8 mouse cellular contexts compared by ENCODE assay signal in the genomic region with DNA sequence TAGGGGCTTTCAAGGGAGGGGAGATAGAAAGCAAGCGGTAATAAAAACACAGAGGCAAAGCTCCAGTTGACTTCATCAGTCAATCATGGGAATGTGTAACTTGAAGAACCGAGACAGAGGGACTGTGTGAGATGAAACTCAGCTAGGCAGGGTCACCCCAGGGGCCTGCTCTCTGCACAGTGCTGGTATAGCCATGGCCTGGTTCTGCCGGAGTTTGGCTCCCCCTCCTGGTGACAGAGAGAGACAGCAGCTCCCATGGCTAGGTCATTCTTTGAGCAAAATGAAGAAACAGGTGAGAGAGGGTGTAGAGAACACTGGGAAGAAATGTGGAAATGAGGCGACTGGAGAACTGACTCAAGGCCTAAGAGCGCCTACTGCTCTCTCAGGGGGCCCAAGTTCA. TPM values are rescaled to one million over a fixed set of nuclear protein-coding genes. Genes with fewer than 3 reads are reported as not detected.
A peak's percentile ranks its signal among the peaks of the same experiment; 100 is the strongest.
DNase-seq lines count a peak whose midpoint lies in the region; ATAC-seq and TF ChIP-seq lines count a peak whose summit lies in the region.

No protein-coding gene starts in this region.

- no peaks in the 10 kb centered on the region for H3K9me3 ChIP-seq in G1E (replicated peaks)
- H3K9me3 ChIP-seq in intestine, embryonic 15.5 days: no peaks in the 10 kb centered on the region
- H3K9me3 ChIP-seq in liver, embryonic 14.5 days (ENCODE audit: control insufficient read depth, low read length): no peaks in the 10 kb centered on the region

- peak; percentile 82 for TF ChIP-seq CTCF in G1E (IDR thresholded peaks at IDR 0.05; ENCODE audit: low read depth, low read length)
- peak; percentile 88 for TF ChIP-seq CTCF in gastrocnemius, adult 2 months (IDR thresholded peaks at IDR 0.05)
- peak; percentile 92 for TF ChIP-seq CTCF in liver, embryonic 14.5 days (IDR thresholded peaks at IDR 0.05; ENCODE audit: low read depth)
- peak; percentile 83; the same call in 1 of the 2 replicates for TF ChIP-seq CTCF in testis, adult 2 months (IDR thresholded peaks at IDR 0.05; ENCODE audit: control insufficient read depth, insufficient read depth, insufficient replicate concordance, low read depth, low read length)

- DNase-seq in 3T3-L1 (ENCODE audit: low read depth, low spot score) (peak; percentile 68), G1E (ENCODE audit: low spot score) (peak; percentile 52)
- DNase-seq in cerebellum, adult 9-10 months: peak; percentile 73
- peak; percentile 62 for DNase-seq in gastrocnemius, adult 2 months
- no peak for DNase-seq in liver, embryonic 14.5 days (ENCODE audit: low read depth in 3 of 3, low spot score in 3 of 3)
- peak; percentile 64 for DNase-seq in neural tube, embryonic 10.5 days (ENCODE audit: extremely low spot score, low spot score)

- H3K36me3 ChIP-seq in G1E (replicated peaks): peaks cover 16% of the 10 kb centered on the region
- H3K36me3 ChIP-seq in intestine, embryonic 15.5 days: peaks cover 10% of the 10 kb centered on the region
- H3K36me3 ChIP-seq in liver, embryonic 14.5 days (replicated peaks; ENCODE audit: control insufficient read depth, insufficient read depth, low read depth): no peaks in the 10 kb centered on the region
- H3K36me3 ChIP-seq in testis, adult 2 months (ENCODE audit: control insufficient read depth, insufficient read depth, low read length): no peaks in the 10 kb centered on the region

- no peak for TF ChIP-seq POLR2A in testis, adult 2 months (IDR thresholded peaks at IDR 0.05; ENCODE audit: control insufficient read depth, low read depth, low read length)

- intact Hi-C loops in gastrocnemius, adult 2 months (cut with DNase I): no loop called here

- H3K27me3 ChIP-seq in G1E (ENCODE audit: insufficient read depth, low read length): peaks cover 5% of the 10 kb centered on the region
- no peaks in the 10 kb centered on the region for H3K27me3 ChIP-seq in intestine, embryonic 15.5 days (replicated peaks)
- no peaks in the 10 kb centered on the region for H3K27me3 ChIP-seq in liver, embryonic 14.5 days (ENCODE audit: control insufficient read depth, insufficient read depth, low read length)
- H3K27me3 ChIP-seq in testis, adult 2 months (ENCODE audit: control insufficient read depth, insufficient read depth, low read length): no peaks in the 10 kb centered on the region

- no peak overlapping the region for H3K4me2 ChIP-seq in intestine, embryonic 15.5 days (replicated peaks)
- no peak overlapping the region for H3K4me2 ChIP-seq in liver, embryonic 14.5 days (ENCODE audit: low read depth)

- ATAC-seq in G1E (ENCODE audit: extremely low read depth, insufficient number of reproducible peaks, low FRiP score, poor library complexity, severe bottlenecking): peak; percentile 51; the same call in 1 of the 2 replicates
- peak; percentile 66 for ATAC-seq in intestine, embryonic 15.5 days
- peak; percentile 46; the same call in 1 of the 2 replicates for ATAC-seq in liver, embryonic 14.5 days (ENCODE audit: insufficient read depth)

- H3K4me3 ChIP-seq in G1E (ENCODE audit: low read depth, low read length): no peak overlapping the region
- H3K4me3 ChIP-seq in gastrocnemius, adult 2 months: no peak overlapping the region
- H3K4me3 ChIP-seq in intestine, embryonic 15.5 days (replicated peaks): no peak overlapping the region
- H3K4me3 ChIP-seq in liver, embryonic 14.5 days (ENCODE audit: insufficient read depth in 1 of 2, low read depth in 2 of 2, low read length in 2 of 2): no peak overlapping the region
- no peak overlapping the region for H3K4me3 ChIP-seq in testis, adult 2 months (ENCODE audit: control insufficient read depth, low read depth, low read length)

- no peak overlapping the region for H3K9ac ChIP-seq in intestine, embryonic 15.5 days
- H3K9ac ChIP-seq in liver, embryonic 14.5 days (replicated peaks): no peak overlapping the region

- no peak overlapping the region for H3K27ac ChIP-seq in gastrocnemius, adult 2 months
- no peak overlapping the region for H3K27ac ChIP-seq in intestine, embryonic 15.5 days
- no peak overlapping the region for H3K27ac ChIP-seq in liver, embryonic 14.5 days
- H3K27ac ChIP-seq in testis, adult 2 months (ENCODE audit: control insufficient read depth, insufficient read depth, low read depth, low read length): no peak overlapping the region

- 18% methylated on average over 5 of the region's 5 CpGs for WGBS in intestine, embryonic 15.5 days
- 13% methylated on average over 5 of the region's 5 CpGs for WGBS in liver, embryonic 14.5 days (ENCODE audit: insufficient replicate concordance)

- no peak for TF ChIP-seq EP300 in liver, embryonic 14.5 days (IDR thresholded peaks at IDR 0.05; ENCODE audit: low read depth)

- no peaks in the 10 kb centered on the region for H3K4me1 ChIP-seq in G1E (ENCODE audit: insufficient read depth, low read depth, low read length)
- no peaks in the 10 kb centered on the region for H3K4me1 ChIP-seq in intestine, embryonic 15.5 days (replicated peaks)
- H3K4me1 ChIP-seq in liver, embryonic 14.5 days (replicated peaks; ENCODE audit: control insufficient read depth in 2 of 2, insufficient read depth in 2 of 2, low read length in 1 of 2): no peaks in the 10 kb centered on the region
- peaks cover 13% of the 10 kb centered on the region for H3K4me1 ChIP-seq in testis, adult 2 months (ENCODE audit: control insufficient read depth, insufficient read depth, low read length)

RNA-seq across cellular contexts. Expression of gene Galp, which starts 2.8 kb away (rescaled TPM):
- total RNA-seq in G1E (2014; fragmentation: Nextera tagmentation) (not detected in 2 replicates), G1E (2017) (not detected in 2 replicates)
- not detected in 2 replicates for polyA plus RNA-seq in G1E (2012)
- total RNA-seq in gastrocnemius, adult 2 months (2021): not detected
- not detected in 2 replicates for polyA plus RNA-seq in intestine, embryonic 15.5 days (2015; fragmentation: Nextera tagmentation; extraction: Ambion mirVana)
- not detected in 2 replicates for polyA plus RNA-seq in liver, embryonic 14.5 days (2012; rRNA removed)
- polyA plus RNA-seq in liver, embryonic 14.5 days (2014; fragmentation: Nextera tagmentation; extraction: Ambion mirVana): not detected in 2 replicates
- polyA plus RNA-seq in testis, adult 2 months (2012; rRNA removed): not detected in 2 replicates

RNA-seq across cellular contexts. Expression of gene Zfp444, which starts 22.1 kb away (rescaled TPM):
- total RNA-seq in G1E (2014; fragmentation: Nextera tagmentation) (7.1 and 15.0 TPM in 2 replicates), G1E (2017) (26.9 and 29.3 TPM in 2 replicates)
- 45.2 and 48.6 TPM in 2 replicates for polyA plus RNA-seq in G1E (2012)
- 1 to 10 TPM; 7.4 to 9.1 TPM for total RNA-seq in gastrocnemius, adult 2 months (2021)
- 43.2 and 43.4 TPM in 2 replicates for polyA plus RNA-seq in intestine, embryonic 15.5 days (2015; fragmentation: Nextera tagmentation; extraction: Ambion mirVana)
- 10.1 and 13.8 TPM in 2 replicates for polyA plus RNA-seq in liver, embryonic 14.5 days (2012; rRNA removed)
- 15.0 and 16.3 TPM in 2 replicates for polyA plus RNA-seq in liver, embryonic 14.5 days (2014; fragmentation: Nextera tagmentation; extraction: Ambion mirVana)
- 20.3 and 21.6 TPM in 2 replicates for polyA plus RNA-seq in testis, adult 2 months (2012; rRNA removed)

RNA-seq across cellular contexts. Expression of gene Zscan5b, which starts 27.9 kb away (rescaled TPM):
- total RNA-seq in G1E (2014; fragmentation: Nextera tagmentation) (not detected in 2 replicates), G1E (2017) (not detected in 2 replicates)
- polyA plus RNA-seq in G1E (2012): not detected in 2 replicates
- total RNA-seq in gastrocnemius, adult 2 months (2021): not detected
- polyA plus RNA-seq in intestine, embryonic 15.5 days (2015; fragmentation: Nextera tagmentation; extraction: Ambion mirVana): not detected in 2 replicates
- polyA plus RNA-seq in liver, embryonic 14.5 days (2012; rRNA removed): not detected in 2 replicates
- polyA plus RNA-seq in liver, embryonic 14.5 days (2014; fragmentation: Nextera tagmentation; extraction: Ambion mirVana): not detected in 2 replicates
- polyA plus RNA-seq in testis, adult 2 months (2012; rRNA removed): 2.5 and 2.6 TPM in 2 replicates

RNA-seq across cellular contexts. Expression of gene Zfp787, which starts 38.3 kb away (rescaled TPM):
- total RNA-seq in G1E (2014; fragmentation: Nextera tagmentation) (23.5 and 36.9 TPM in 2 replicates), G1E (2017) (33.1 and 39.0 TPM in 2 replicates)
- polyA plus RNA-seq in G1E (2012): 47.7 and 49.8 TPM in 2 replicates
- total RNA-seq in gastrocnemius, adult 2 months (2021): 10 to 100 TPM; 28.3 to 28.4 TPM
- polyA plus RNA-seq in intestine, embryonic 15.5 days (2015; fragmentation: Nextera tagmentation; extraction: Ambion mirVana): 27.4 and 29.8 TPM in 2 replicates
- polyA plus RNA-seq in liver, embryonic 14.5 days (2012; rRNA removed): 11.6 and 12.5 TPM in 2 replicates
- 6.7 and 6.9 TPM in 2 replicates for polyA plus RNA-seq in liver, embryonic 14.5 days (2014; fragmentation: Nextera tagmentation; extraction: Ambion mirVana)
- polyA plus RNA-seq in testis, adult 2 months (2012; rRNA removed): 41.0 and 45.8 TPM in 2 replicates

RNA-seq across cellular contexts. Expression of gene Epp13, which starts 58.4 kb away (rescaled TPM):
- total RNA-seq in G1E (2014; fragmentation: Nextera tagmentation) (not detected in 2 replicates), G1E (2017) (not detected in 2 replicates)
- polyA plus RNA-seq in G1E (2012): not detected in 2 replicates
- not detected for total RNA-seq in gastrocnemius, adult 2 months (2021)
- not detected in 2 replicates for polyA plus RNA-seq in intestine, embryonic 15.5 days (2015; fragmentation: Nextera tagmentation; extraction: Ambion mirVana)
- polyA plus RNA-seq in liver, embryonic 14.5 days (2012; rRNA removed): not detected in 2 replicates
- polyA plus RNA-seq in liver, embryonic 14.5 days (2014; fragmentation: Nextera tagmentation; extraction: Ambion mirVana): not detected in 2 replicates
- polyA plus RNA-seq in testis, adult 2 months (2012; rRNA removed): 0.35 and 0.46 TPM in 2 replicates

Comparison
In these comparisons a context has a peak if more than half of its experiments do, and no peak if none do; other contexts are left out.
1. DNase-seq: peak in 3T3-L1 (single experiment), G1E (single experiment), cerebellum, adult 9-10 months (single experiment), gastrocnemius, adult 2 months (single experiment) and neural tube, embryonic 10.5 days (single experiment); none in liver, embryonic 14.5 days (0 of 3).
2. Peak in every context shown above with its lines, with median percentiles within 50 percentile points of each other: ATAC-seq and CTCF ChIP-seq.